Mouse (Mus musculus): ENCODE measurements around the gene Sec14l3. TPM values are rescaled to one million over a fixed set of nuclear protein-coding genes. Genes with fewer than 3 reads are reported as not detected.
"Not testable (repeated sequence)": the region's sequence is repeated elsewhere in the genome, so short reads cannot be mapped to it uniquely, and the experiment has no call there.

Sec14l3 gene
- polyA plus RNA-seq, 1 experiment from 2014 or later = 0.38 TPM

- no peak overlapping the region for H3K4me2 ChIP-seq (ENCODE audit: low read length)
- H3K27ac ChIP-seq (replicated peaks; ENCODE audit: low read depth, low read length) = no peak overlapping the region
- DNase-seq (no peak), ATAC-seq (ENCODE audit: low FRiP score, low TSS enrichment) (no peak)
- H3K27me3 ChIP-seq (ENCODE audit: control insufficient read depth, insufficient read depth, low read length) = no peaks in the 10 kb centered on the region
- no peak overlapping the region for H3K4me3 ChIP-seq (replicated peaks; ENCODE audit: low read depth, low read length)
- no peaks in the 10 kb centered on the region for H3K4me1 ChIP-seq (ENCODE audit: control insufficient read depth, insufficient read depth, low read length)
- H3K36me3 ChIP-seq (ENCODE audit: control insufficient read depth, insufficient read depth, low read length) = peaks cover 3% of the 10 kb centered on the region; the same call in 1 of the 2 replicates
- no peaks in the 10 kb centered on the region for H3K9me3 ChIP-seq (ENCODE audit: control insufficient read depth, low read length)
- no peak overlapping the region for H3K9ac ChIP-seq (replicated peaks; ENCODE audit: low read length)
- WGBS = 78% methylated on average over 5 of the region's 5 CpGs
These were observed 40.3 kb downstream of the Sec14l3 start for GRCm38 (mm10) chr11:4104989-4105388.

GRCm38 (mm10) chr11:4105444-4105843 is 40.8 kb downstream of the Sec14l3 start:
- Histone ChIP-seq H3K27ac (replicated peaks; ENCODE audit: low read depth, low read length) (no peak overlapping the region), H3K9ac (replicated peaks; ENCODE audit: low read length) (no peak overlapping the region), H3K4me3 (replicated peaks; ENCODE audit: low read depth, low read length) (no peak overlapping the region), H3K4me1 (ENCODE audit: control insufficient read depth, insufficient read depth, low read length) (no peaks in the 10 kb centered on the region), H3K9me3 (ENCODE audit: control insufficient read depth, low read length) (no peaks in the 10 kb centered on the region), H3K36me3 (ENCODE audit: control insufficient read depth, insufficient read depth, low read length) (peaks cover 6% of the 10 kb centered on the region), H3K27me3 (ENCODE audit: control insufficient read depth, insufficient read depth, low read length) (no peaks in the 10 kb centered on the region), H3K4me2 (ENCODE audit: low read length) (no peak overlapping the region)
- WGBS = 85% methylated on average over 6 of the region's 6 CpGs
- DNase-seq = no peak
- no peak for ATAC-seq (ENCODE audit: low FRiP score, low TSS enrichment)

- not testable (repeated sequence) for H3K4me3 ChIP-seq (replicated peaks; ENCODE audit: low read depth, low read length); H3K9me3 ChIP-seq (ENCODE audit: control insufficient read depth, low read length); H3K27me3 ChIP-seq (ENCODE audit: control insufficient read depth, insufficient read depth, low read length); H3K4me1 ChIP-seq (ENCODE audit: control insufficient read depth, insufficient read depth, low read length); H3K9ac ChIP-seq (replicated peaks; ENCODE audit: low read length); ATAC-seq (ENCODE audit: low FRiP score, low TSS enrichment); H3K36me3 ChIP-seq (ENCODE audit: control insufficient read depth, insufficient read depth, low read length); DNase-seq; H3K4me2 ChIP-seq (ENCODE audit: low read length); H3K27ac ChIP-seq (replicated peaks; ENCODE audit: low read depth, low read length)
- WGBS = 93% methylated on average over 6 of the region's 6 CpGs
These were observed 43.3 kb downstream of the Sec14l3 start for GRCm38 (mm10) chr11:4107901-4108300.

GRCm38 (mm10) chr11:4108691-4109090 is 44.0 kb downstream of the Sec14l3 start:
- Histone ChIP-seq H3K27ac (replicated peaks; ENCODE audit: low read depth, low read length) (no peak overlapping the region), H3K4me2 (ENCODE audit: low read length) (no peak overlapping the region), H3K9me3 (ENCODE audit: control insufficient read depth, low read length) (no peaks in the 10 kb centered on the region), H3K27me3 (ENCODE audit: control insufficient read depth, insufficient read depth, low read length) (no peaks in the 10 kb centered on the region), H3K4me1 (ENCODE audit: control insufficient read depth, insufficient read depth, low read length) (no peaks in the 10 kb centered on the region), H3K4me3 (replicated peaks; ENCODE audit: low read depth, low read length) (no peak overlapping the region), H3K36me3 (ENCODE audit: control insufficient read depth, insufficient read depth, low read length) (peaks cover 5% of the 10 kb centered on the region; the same call in 1 of the 2 replicates), H3K9ac (replicated peaks; ENCODE audit: low read length) (no peak overlapping the region)
- WGBS = 87% methylated on average over 7 of the region's 7 CpGs
- DNase-seq = no peak
- ATAC-seq (ENCODE audit: low FRiP score, low TSS enrichment) = no peak

- DNase-seq (no peak), ATAC-seq (ENCODE audit: low FRiP score, low TSS enrichment) (no peak)
- H3K4me3 ChIP-seq (replicated peaks; ENCODE audit: low read depth, low read length) = no peak overlapping the region
- WGBS = 90% methylated on average over 4 of the region's 4 CpGs
- peaks cover 5% of the 10 kb centered on the region; the same call in 1 of the 2 replicates for H3K36me3 ChIP-seq (ENCODE audit: control insufficient read depth, insufficient read depth, low read length)
- no peak overlapping the region for H3K27ac ChIP-seq (replicated peaks; ENCODE audit: low read depth, low read length)
- no peak overlapping the region for H3K4me2 ChIP-seq (ENCODE audit: low read length)
- no peak overlapping the region for H3K9ac ChIP-seq (replicated peaks; ENCODE audit: low read length)
- H3K4me1 ChIP-seq (ENCODE audit: control insufficient read depth, insufficient read depth, low read length) = no peaks in the 10 kb centered on the region
- H3K27me3 ChIP-seq (ENCODE audit: control insufficient read depth, insufficient read depth, low read length) = no peaks in the 10 kb centered on the region; the same call in 1 of the 2 replicates
- H3K9me3 ChIP-seq (ENCODE audit: control insufficient read depth, low read length) = no peaks in the 10 kb centered on the region
These were observed 47.4 kb downstream of the Sec14l3 start for GRCm38 (mm10) chr11:4112033-4112432.

GRCm38 (mm10) chr11:4112861-4113260 is 48.2 kb downstream of the Sec14l3 start:
- no peaks in the 10 kb centered on the region for H3K9me3 ChIP-seq (ENCODE audit: control insufficient read depth, low read length)
- H3K27me3 ChIP-seq (ENCODE audit: control insufficient read depth, insufficient read depth, low read length) = no peaks in the 10 kb centered on the region; the same call in 1 of the 2 replicates
- no peak overlapping the region for H3K9ac ChIP-seq (replicated peaks; ENCODE audit: low read length)
- no peak for ATAC-seq (ENCODE audit: low FRiP score, low TSS enrichment)
- peaks cover 5% of the 10 kb centered on the region; the same call in 1 of the 2 replicates for H3K36me3 ChIP-seq (ENCODE audit: control insufficient read depth, insufficient read depth, low read length)
- H3K4me3 ChIP-seq (replicated peaks; ENCODE audit: low read depth, low read length) = no peak overlapping the region
- no peak overlapping the region for H3K27ac ChIP-seq (replicated peaks; ENCODE audit: low read depth, low read length)
- H3K4me1 ChIP-seq (ENCODE audit: control insufficient read depth, insufficient read depth, low read length) = peaks cover 4% of the 10 kb centered on the region
- 92% methylated on average over 6 of the region's 6 CpGs for WGBS
- no peak for DNase-seq
- no peak overlapping the region for H3K4me2 ChIP-seq (ENCODE audit: low read length)

GRCm38 (mm10) chr11:4113496-4113895 is 48.9 kb downstream of the Sec14l3 start:
- no peak for ATAC-seq (ENCODE audit: low FRiP score, low TSS enrichment)
- H3K9me3 ChIP-seq (ENCODE audit: control insufficient read depth, low read length) = no peaks in the 10 kb centered on the region
- no peak overlapping the region for H3K27ac ChIP-seq (replicated peaks; ENCODE audit: low read depth, low read length)
- no peaks in the 10 kb centered on the region; the same call in 1 of the 2 replicates for H3K27me3 ChIP-seq (ENCODE audit: control insufficient read depth, insufficient read depth, low read length)
- peaks cover 5% of the 10 kb centered on the region; the same call in 1 of the 2 replicates for H3K36me3 ChIP-seq (ENCODE audit: control insufficient read depth, insufficient read depth, low read length)
- H3K4me2 ChIP-seq (ENCODE audit: low read length) = no peak overlapping the region
- WGBS = 84% methylated on average over 4 of the region's 4 CpGs
- H3K4me1 ChIP-seq (ENCODE audit: control insufficient read depth, insufficient read depth, low read length) = peaks cover 10% of the 10 kb centered on the region
- H3K9ac ChIP-seq (replicated peaks; ENCODE audit: low read length) = no peak overlapping the region
- DNase-seq = no peak
- no peak overlapping the region for H3K4me3 ChIP-seq (replicated peaks; ENCODE audit: low read depth, low read length)

GRCm38 (mm10) chr11:4113970-4114369 is 49.3 kb downstream of the Sec14l3 start:
- Histone ChIP-seq H3K9ac (replicated peaks; ENCODE audit: low read length) (no peak overlapping the region), H3K9me3 (ENCODE audit: control insufficient read depth, low read length) (no peaks in the 10 kb centered on the region), H3K27ac (replicated peaks; ENCODE audit: low read depth, low read length) (no peak overlapping the region), H3K27me3 (ENCODE audit: control insufficient read depth, insufficient read depth, low read length) (no peaks in the 10 kb centered on the region; the same call in 1 of the 2 replicates), H3K4me2 (ENCODE audit: low read length) (no peak overlapping the region), H3K4me3 (replicated peaks; ENCODE audit: low read depth, low read length) (no peak overlapping the region), H3K36me3 (ENCODE audit: control insufficient read depth, insufficient read depth, low read length) (peaks cover 5% of the 10 kb centered on the region; the same call in 1 of the 2 replicates), H3K4me1 (ENCODE audit: control insufficient read depth, insufficient read depth, low read length) (peaks cover 10% of the 10 kb centered on the region)
- WGBS = 83% methylated on average over 6 of the region's 6 CpGs
- no peak for DNase-seq
- no peak for ATAC-seq (ENCODE audit: low FRiP score, low TSS enrichment)

- H3K9ac ChIP-seq (replicated peaks; ENCODE audit: low read length); DNase-seq; H3K36me3 ChIP-seq (ENCODE audit: control insufficient read depth, insufficient read depth, low read length); H3K4me1 ChIP-seq (ENCODE audit: control insufficient read depth, insufficient read depth, low read length); H3K27ac ChIP-seq (replicated peaks; ENCODE audit: low read depth, low read length); ATAC-seq (ENCODE audit: low FRiP score, low TSS enrichment); H3K27me3 ChIP-seq (ENCODE audit: control insufficient read depth, insufficient read depth, low read length); H3K4me3 ChIP-seq (replicated peaks; ENCODE audit: low read depth, low read length); H3K9me3 ChIP-seq (ENCODE audit: control insufficient read depth, low read length); H3K4me2 ChIP-seq (ENCODE audit: low read length): not testable (repeated sequence)
- 78% methylated on average over 6 of the region's 6 CpGs for WGBS
These were observed 49.9 kb downstream of the Sec14l3 start for GRCm38 (mm10) chr11:4114541-4114940.
